Mouse (Mus musculus) heart, postnatal 14 days (tissue): ENCODE results near the gene Iqschfp. TPM values are rescaled to one million over a fixed set of nuclear protein-coding genes. Genes with fewer than 3 reads are reported as not detected.
A peak's percentile ranks its signal among the peaks of the same experiment; 100 is the strongest.

Experiments used
- DNase-seq, 2 experiments: peaks; one replicate each; pipeline ENCODE4 v3.0.0; 2021 to 2022
- intact Hi-C: fragments of 180-260 bp; cut with DNase I; formaldehyde crosslinking; loops from one replicate; pipeline ENCODE4 v1.15.1; 2025
- total RNA-seq, 2 experiments: library from RNA; stranded (reverse); gene quantifications; 2 replicates each; pipeline ENCODE4 v1.2.3; 2021

Iqschfp gene
- total RNA-seq, 2 experiments from 2014 or later, result not detected

- intact Hi-C loops, result no loop called here
- no peak for DNase-seq
Measured at GRCm38 (mm10) chr3:68400121-68400520, 508.1 kb downstream of the Iqschfp start.

- no peak for DNase-seq
- intact Hi-C loops, result no loop called here
Measured at GRCm38 (mm10) chr3:68403343-68403742, 511.3 kb downstream of the Iqschfp start.

GRCm38 (mm10) chr3:68403783-68404217 is 511.8 kb downstream of the Iqschfp start:
- intact Hi-C loops, result no loop called here
- no peak for DNase-seq

- no peak for DNase-seq
- intact Hi-C loops, result no loop called here
Measured at GRCm38 (mm10) chr3:68405724-68406123, 513.7 kb downstream of the Iqschfp start.

- intact Hi-C loops, result no loop called here
- DNase-seq, result no peak
Measured at GRCm38 (mm10) chr3:68412262-68412661, 520.2 kb downstream of the Iqschfp start.

GRCm38 (mm10) chr3:68419792-68420191 is 527.8 kb downstream of the Iqschfp start:
- intact Hi-C loops, result no loop called here
- DNase-seq, result no peak

- intact Hi-C loops, result no loop called here
- no peak for DNase-seq
Measured at GRCm38 (mm10) chr3:68420927-68421326, 528.9 kb downstream of the Iqschfp start.

- DNase-seq, result no peak
- intact Hi-C loops, result no loop called here
Measured at GRCm38 (mm10) chr3:68421849-68422248, 529.8 kb downstream of the Iqschfp start.

- intact Hi-C loops, result no loop called here
- DNase-seq, result no peak
Measured at GRCm38 (mm10) chr3:68428081-68428480, 536.0 kb downstream of the Iqschfp start.

- intact Hi-C loops, result no loop called here
- no peak for DNase-seq
Measured at GRCm38 (mm10) chr3:68434435-68434834, 542.4 kb downstream of the Iqschfp start.

GRCm38 (mm10) chr3:68434897-68435296 is 542.9 kb downstream of the Iqschfp start:
- DNase-seq, result no peak
- intact Hi-C loops, result no loop called here

- DNase-seq, result no peak
- intact Hi-C loops, result no loop called here
Measured at GRCm38 (mm10) chr3:68448480-68448879, 556.4 kb downstream of the Iqschfp start.

- no peak for DNase-seq
- intact Hi-C loops, result no loop called here
Measured at GRCm38 (mm10) chr3:68451634-68452033, 559.6 kb downstream of the Iqschfp start.

GRCm38 (mm10) chr3:68453266-68453665 is 561.2 kb downstream of the Iqschfp start:
- peak; percentile 11 to 19 for DNase-seq
- intact Hi-C loops, result no loop called here

GRCm38 (mm10) chr3:68453719-68454455 is 561.9 kb downstream of the Iqschfp start:
- intact Hi-C loops, result no loop called here
- no peak for DNase-seq

GRCm38 (mm10) chr3:68466643-68467042 is 574.6 kb downstream of the Iqschfp start:
- no peak for DNase-seq
- intact Hi-C loops, result loop anchor here (5.0 kb wide), 1 partner anchor 76 kb away; no protein-coding TSS in a partner anchor

- intact Hi-C loops, result loop anchor here (5.0 kb wide), 1 partner anchor 74 kb away; no protein-coding TSS in a partner anchor
- peak; percentile 24 to 31 for DNase-seq
Measured at GRCm38 (mm10) chr3:68467941-68468687, 576.1 kb downstream of the Iqschfp start.

- peak in 1 of 2 experiments; percentile 21 for DNase-seq
- intact Hi-C loops, result loop anchor here (5.0 kb wide), 1 partner anchor 73 kb away; no protein-coding TSS in a partner anchor
Measured at GRCm38 (mm10) chr3:68469643-68470042, 577.6 kb downstream of the Iqschfp start.

GRCm38 (mm10) chr3:68470061-68470460 is 578.0 kb downstream of the Iqschfp start:
- intact Hi-C loops, result no loop called here
- DNase-seq, result no peak

GRCm38 (mm10) chr3:68470622-68471021 is 578.6 kb downstream of the Iqschfp start:
- intact Hi-C loops, result no loop called here
- DNase-seq, result no peak

GRCm38 (mm10) chr3:68476336-68476735 is 584.3 kb downstream of the Iqschfp start:
- DNase-seq, result no peak
- intact Hi-C loops, result no loop called here

GRCm38 (mm10) chr3:68477478-68477877 is 585.4 kb downstream of the Iqschfp start:
- intact Hi-C loops, result no loop called here
- DNase-seq, result no peak
